Mouse (Mus musculus): ENCODE measurements around the gene Crybg2.

The Crybg2 gene

GRCm38 (mm10) chr4:134117012-134117411 is 56.4 kb downstream of the Crybg2 start:
- in situ Hi-C loops (cut with MboI; ENCODE audit: unreplicated experiment in 2 of 2) = no loop called here

GRCm38 (mm10) chr4:134118126-134118800 is 57.6 kb downstream of the Crybg2 start:
- in situ Hi-C loops (cut with MboI; ENCODE audit: unreplicated experiment in 2 of 2) = no loop called here

- in situ Hi-C loops (cut with MboI; ENCODE audit: unreplicated experiment in 2 of 2) = no loop called here
Observed at GRCm38 (mm10) chr4:134119042-134119441, 58.4 kb downstream of the Crybg2 start.

GRCm38 (mm10) chr4:134119644-134120043 is 59.0 kb downstream of the Crybg2 start:
- in situ Hi-C loops (cut with MboI; ENCODE audit: unreplicated experiment in 2 of 2) = loop anchor here in 1 of 2 experiments (5.0 kb wide), 1 partner anchor 82 kb away; no protein-coding TSS in a partner anchor

- in situ Hi-C loops (cut with MboI; ENCODE audit: unreplicated experiment in 2 of 2) = loop anchor here in 1 of 2 experiments (5.0 kb wide), 1 partner anchor 83 kb away; no protein-coding TSS in a partner anchor
Observed at GRCm38 (mm10) chr4:134120192-134120805, 59.7 kb downstream of the Crybg2 start.

GRCm38 (mm10) chr4:134120916-134121315 is 60.3 kb downstream of the Crybg2 start:
- in situ Hi-C loops (cut with MboI; ENCODE audit: unreplicated experiment in 2 of 2) = loop anchor here in 1 of 2 experiments (5.0 kb wide), 1 partner anchor 84 kb away; no protein-coding TSS in a partner anchor

- in situ Hi-C loops (cut with MboI; ENCODE audit: unreplicated experiment in 2 of 2) = loop anchor here in 1 of 2 experiments (5.0 kb wide), 1 partner anchor 84 kb away; no protein-coding TSS in a partner anchor
Observed at GRCm38 (mm10) chr4:134121571-134121970, 61.0 kb downstream of the Crybg2 start.

GRCm38 (mm10) chr4:134122281-134122680 is 61.7 kb downstream of the Crybg2 start:
- in situ Hi-C loops (cut with MboI; ENCODE audit: unreplicated experiment in 2 of 2) = loop anchor here in 1 of 2 experiments (5.0 kb wide), 1 partner anchor 85 kb away; no protein-coding TSS in a partner anchor

GRCm38 (mm10) chr4:134123147-134123546 is 62.5 kb downstream of the Crybg2 start:
- in situ Hi-C loops (cut with MboI; ENCODE audit: unreplicated experiment in 2 of 2) = loop anchor here in 1 of 2 experiments (5.0 kb wide), 1 partner anchor 86 kb away; no protein-coding TSS in a partner anchor

- in situ Hi-C loops (cut with MboI; ENCODE audit: unreplicated experiment in 2 of 2) = loop anchor here in 1 of 2 experiments (5.0 kb wide), 1 partner anchor 87 kb away; no protein-coding TSS in a partner anchor
Observed at GRCm38 (mm10) chr4:134123680-134124551, 63.3 kb downstream of the Crybg2 start.

GRCm38 (mm10) chr4:134125383-134126060 is 64.9 kb downstream of the Crybg2 start:
- in situ Hi-C loops (cut with MboI; ENCODE audit: unreplicated experiment in 2 of 2) = loop anchor here (5.0 kb wide), 1 partner anchor 33 kb away; no protein-coding TSS in a partner anchor

- in situ Hi-C loops (cut with MboI; ENCODE audit: unreplicated experiment in 2 of 2) = loop anchor here (5.0 kb wide), 1 partner anchor 34 kb away; no protein-coding TSS in a partner anchor
Observed at GRCm38 (mm10) chr4:134126300-134127120, 65.9 kb downstream of the Crybg2 start.

- in situ Hi-C loops (cut with MboI; ENCODE audit: unreplicated experiment in 2 of 2) = loop anchor here (5.0 kb wide), 1 partner anchor 35 kb away; no protein-coding TSS in a partner anchor
Observed at GRCm38 (mm10) chr4:134127121-134127455, 66.5 kb downstream of the Crybg2 start.

GRCm38 (mm10) chr4:134127793-134128192 is 67.2 kb downstream of the Crybg2 start:
- in situ Hi-C loops (cut with MboI; ENCODE audit: unreplicated experiment in 2 of 2) = loop anchor here (5.0 kb wide), 1 partner anchor 35 kb away; no protein-coding TSS in a partner anchor

GRCm38 (mm10) chr4:134128221-134128982 is 67.8 kb downstream of the Crybg2 start, which contains the start of gene Sh3bgrl3:
Gene Sh3bgrl3 (minus strand): TSS chr4:134128789.
- in situ Hi-C loops (cut with MboI; ENCODE audit: unreplicated experiment in 2 of 2) = loop anchor here (5.0 kb wide), 1 partner anchor 36 kb away; no protein-coding TSS in a partner anchor

- in situ Hi-C loops (cut with MboI; ENCODE audit: unreplicated experiment in 2 of 2) = loop anchor here (5.0 kb wide), 1 partner anchor 37 kb away; no protein-coding TSS in a partner anchor
Observed at GRCm38 (mm10) chr4:134128983-134129362, 68.4 kb downstream of the Crybg2 start.

GRCm38 (mm10) chr4:134129482-134129881 is 68.9 kb downstream of the Crybg2 start:
- in situ Hi-C loops (cut with MboI; ENCODE audit: unreplicated experiment in 2 of 2) = loop anchor here (5.0 kb wide), 1 partner anchor 37 kb away; no protein-coding TSS in a partner anchor

GRCm38 (mm10) chr4:134132117-134132516 is 71.5 kb downstream of the Crybg2 start:
- in situ Hi-C loops (cut with MboI; ENCODE audit: unreplicated experiment in 2 of 2) = loop anchor here in 1 of 2 experiments (5.0 kb wide), 2 partner anchors 35 to 100 kb away; no protein-coding TSS in a partner anchor

Data from v-Abl transformed pro-B cells (cell line).